Mouse (Mus musculus): Measurements from ENCODE around the gene Map2k5. TPM values are rescaled to one million over a fixed set of nuclear protein-coding genes. Genes with fewer than 3 reads are reported as not detected.

Gene Map2k5
- total and polyA plus RNA-seq, 2 experiments from 2014 or later, result 22.4 to 32.7 TPM

DNA sequence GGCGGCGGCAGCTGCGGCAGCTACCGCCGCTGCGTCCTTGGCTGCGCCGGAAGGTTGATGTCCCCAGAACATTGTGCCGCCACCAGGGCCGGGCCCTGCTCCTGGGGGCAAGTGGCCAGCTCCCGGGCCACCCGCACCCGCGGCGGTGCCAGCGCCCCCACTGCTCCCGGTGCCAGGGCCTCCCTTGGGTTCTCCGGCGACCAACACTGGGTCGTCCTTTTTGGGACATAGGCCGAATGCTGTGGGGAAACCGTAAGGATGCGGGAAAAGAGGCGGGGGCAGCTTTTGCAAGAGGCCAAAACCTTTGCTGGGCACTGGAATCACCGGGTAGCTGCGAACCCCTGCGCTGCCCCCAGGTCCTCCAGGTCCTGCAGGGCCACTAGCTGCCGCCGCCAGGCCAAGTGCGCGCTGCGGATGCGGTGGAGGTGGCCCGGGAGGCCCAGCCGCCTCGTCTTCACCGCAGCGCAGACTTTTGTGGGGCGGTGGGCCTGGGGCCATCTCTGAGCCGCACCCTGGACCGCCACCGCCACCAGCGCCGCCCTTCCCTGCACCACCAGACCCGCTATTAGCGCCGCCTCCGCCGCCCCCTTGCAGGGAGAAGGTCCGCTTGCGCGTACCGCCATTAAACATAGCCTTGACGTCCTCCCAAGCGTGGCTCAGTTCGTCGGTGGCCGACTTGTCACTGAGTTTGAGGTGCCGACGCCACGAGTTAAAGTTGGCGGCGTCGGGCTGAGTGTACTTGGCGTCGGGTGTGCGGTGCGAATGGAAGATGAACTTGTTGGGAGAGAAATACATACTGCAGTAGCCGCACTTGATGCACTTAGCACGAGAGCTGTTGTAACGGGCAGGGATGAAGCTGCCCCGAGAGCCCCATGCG is 232.2 kb downstream of the Map2k5 start:
- Histone ChIP-seq H3K9ac (replicated peaks; ENCODE audit: low read length, poor library complexity, severe bottlenecking) (no peak overlapping the region), H3K9me3 (ENCODE audit: low read length) (no peaks in the 10 kb centered on the region), H3K4me2 (ENCODE audit: low read depth, low read length, poor library complexity, severe bottlenecking) (0 out of 2 replicates have a peak overlapping the region, but pooled peaks have one; percentile 12), H3K27ac (ENCODE audit: low read depth, low read length) (no peak overlapping the region), H3K27me3 (ENCODE audit: insufficient read depth, low read length) (peaks cover 75% of the 10 kb centered on the region), H3K36me3 (ENCODE audit: insufficient read depth, low read length) (no peaks in the 10 kb centered on the region; the same call in 1 of the 2 replicates), H3K4me1 (ENCODE audit: insufficient read depth, low read length) (0 out of 2 replicates have a peak, but pooled peaks cover 4% of the 10 kb centered on the region), H3K4me3 (ENCODE audit: low read depth, low read length) (peak overlapping the region; percentile 15; the same call in 1 of the 2 replicates)
- DNase-seq (ENCODE audit: low spot score) (no peak), ATAC-seq (ENCODE audit: low FRiP score) (no peak)
- WGBS, result 1% methylated on average over 57 of the region's 73 CpGs
- no peak for TF ChIP-seq CTCF (IDR thresholded peaks at IDR 0.05)

DNA sequence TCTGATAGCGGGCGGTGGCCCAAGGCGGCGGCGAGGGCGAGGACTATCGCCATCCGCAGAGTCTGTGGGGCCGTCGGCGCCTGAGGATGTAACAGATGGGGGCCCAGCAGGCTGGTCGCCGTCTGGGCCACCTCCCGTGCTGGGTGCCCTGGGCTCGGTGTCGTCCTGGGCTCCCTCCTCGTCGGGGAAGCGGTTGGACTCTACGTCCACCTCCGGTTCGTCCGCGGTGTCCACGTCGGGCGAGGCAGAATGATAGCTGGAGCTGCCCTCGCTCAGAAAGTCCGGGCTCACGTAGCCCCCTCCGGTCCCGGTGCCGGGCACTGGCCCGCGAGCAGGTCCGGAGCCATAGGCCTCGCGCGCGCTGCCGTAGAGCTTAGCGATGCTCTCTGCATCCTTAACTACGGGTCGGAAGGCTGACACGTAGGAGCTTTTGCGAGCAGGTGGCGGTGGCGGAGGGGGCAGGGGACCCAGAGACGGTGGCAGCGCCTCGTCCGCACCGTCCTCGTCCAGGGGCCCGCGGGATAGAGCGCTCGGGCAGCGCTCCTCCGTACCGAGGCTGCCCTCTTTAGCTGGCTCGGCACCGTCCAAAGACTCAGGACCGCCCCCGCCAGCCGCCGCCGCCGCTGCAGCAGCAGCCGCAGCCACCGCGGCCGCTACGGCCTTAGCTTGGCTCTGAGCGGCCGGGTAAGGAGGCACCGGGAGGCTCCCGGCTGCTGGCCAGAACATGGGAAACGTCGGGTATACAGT is 233.0 kb downstream of the Map2k5 start:
- H3K9me3 ChIP-seq (ENCODE audit: low read length), result no peaks in the 10 kb centered on the region
- DNase-seq (ENCODE audit: low spot score) (no peak), ATAC-seq (ENCODE audit: low FRiP score) (no peak)
- peaks cover 81% of the 10 kb centered on the region for H3K27me3 ChIP-seq (ENCODE audit: insufficient read depth, low read length)
- 0 out of 2 replicates have a peak overlapping the region, but pooled peaks have one; percentile 12 for H3K4me2 ChIP-seq (ENCODE audit: low read depth, low read length, poor library complexity, severe bottlenecking)
- 0 out of 2 replicates have a peak, but pooled peaks cover 4% of the 10 kb centered on the region for H3K4me1 ChIP-seq (ENCODE audit: insufficient read depth, low read length)
- H3K27ac ChIP-seq (ENCODE audit: low read depth, low read length), result no peak overlapping the region
- TF ChIP-seq CTCF (IDR thresholded peaks at IDR 0.05), result no peak
- no peaks in the 10 kb centered on the region; the same call in 1 of the 2 replicates for H3K36me3 ChIP-seq (ENCODE audit: insufficient read depth, low read length)
- 1% methylated on average over 71 of the region's 80 CpGs for WGBS
- no peak overlapping the region for H3K9ac ChIP-seq (replicated peaks; ENCODE audit: low read length, poor library complexity, severe bottlenecking)
- H3K4me3 ChIP-seq (ENCODE audit: low read depth, low read length), result peak overlapping the region; percentile 15; the same call in 1 of the 2 replicates

DNA sequence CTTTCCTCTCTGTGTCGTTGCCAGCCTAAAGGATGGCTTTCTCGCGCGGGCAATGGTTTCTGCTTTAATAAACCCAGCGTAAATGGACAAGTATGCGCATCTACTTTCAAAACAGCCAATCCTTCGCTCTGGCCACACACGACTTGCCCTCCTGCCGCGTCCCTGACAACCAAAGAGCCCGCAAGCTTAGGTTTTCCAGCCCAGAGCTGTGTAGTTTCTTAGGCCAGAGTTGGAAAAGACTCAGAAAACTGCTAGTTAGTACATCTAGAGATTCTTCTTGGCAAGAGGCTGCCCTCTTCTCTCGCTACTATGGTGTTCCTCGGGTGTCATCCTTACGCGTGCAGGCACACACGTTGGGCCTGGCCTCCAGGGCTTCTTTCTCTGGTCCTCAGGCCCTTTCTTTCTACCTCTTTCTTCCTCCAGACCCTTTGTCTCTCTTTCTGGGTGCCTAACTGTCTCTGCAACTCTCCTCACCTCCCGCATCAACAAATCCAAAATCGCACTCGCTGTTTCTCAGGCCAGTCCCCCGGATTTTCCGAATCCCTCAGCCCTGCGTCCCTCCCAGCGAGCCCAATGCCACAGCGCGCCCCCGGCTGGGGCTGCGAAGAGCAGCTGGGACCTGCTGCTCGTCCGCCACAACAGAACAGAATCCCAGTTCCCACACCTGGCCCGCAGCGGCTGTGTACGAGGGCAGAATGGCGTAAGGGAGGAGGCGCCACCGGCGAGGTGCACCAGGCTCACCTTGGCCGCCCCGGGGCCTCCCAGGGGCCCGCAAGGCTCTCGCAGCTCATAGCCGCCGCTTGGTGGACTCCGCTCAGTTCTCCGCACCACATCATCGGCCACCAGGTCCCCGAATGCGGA is 233.8 kb downstream of the Map2k5 start:
- peaks cover 88% of the 10 kb centered on the region for H3K27me3 ChIP-seq (ENCODE audit: insufficient read depth, low read length)
- H3K4me3 ChIP-seq (ENCODE audit: low read depth, low read length), result no peak overlapping the region
- ATAC-seq (ENCODE audit: low FRiP score) (no peak), DNase-seq (ENCODE audit: low spot score) (no peak)
- H3K4me2 ChIP-seq (ENCODE audit: low read depth, low read length, poor library complexity, severe bottlenecking), result no peak overlapping the region
- TF ChIP-seq CTCF (IDR thresholded peaks at IDR 0.05), result no peak
- no peak overlapping the region for H3K27ac ChIP-seq (ENCODE audit: low read depth, low read length)
- WGBS, result under 1% methylated on average over 47 of the region's 47 CpGs
- H3K9me3 ChIP-seq (ENCODE audit: low read length), result no peaks in the 10 kb centered on the region
- H3K36me3 ChIP-seq (ENCODE audit: insufficient read depth, low read length), result no peaks in the 10 kb centered on the region; the same call in 1 of the 2 replicates
- H3K4me1 ChIP-seq (ENCODE audit: insufficient read depth, low read length), result 0 out of 2 replicates have a peak, but pooled peaks cover under 1% of the 10 kb centered on the region
- H3K9ac ChIP-seq (replicated peaks; ENCODE audit: low read length, poor library complexity, severe bottlenecking), result no peak overlapping the region

DNA sequence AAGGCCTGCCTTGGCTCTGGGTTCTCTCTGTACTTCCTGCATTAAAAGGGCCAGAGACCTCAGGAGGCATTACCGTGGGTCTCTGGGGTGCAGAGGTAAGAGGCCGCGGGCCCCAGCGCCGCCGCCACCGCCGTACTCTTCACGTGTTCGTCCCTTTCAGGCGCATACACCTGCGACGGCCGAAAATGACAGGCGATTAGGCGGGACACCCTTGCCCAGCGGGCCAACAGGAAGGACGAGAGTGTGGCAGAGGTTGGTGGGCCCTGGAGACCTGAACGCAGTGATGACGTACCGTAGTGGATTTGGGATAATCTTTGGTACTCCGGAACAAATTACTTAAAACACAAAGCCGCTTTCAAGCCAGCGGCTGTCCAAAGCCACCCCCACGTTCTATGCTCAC is 234.5 kb downstream of the Map2k5 start:
- no peak overlapping the region for H3K4me2 ChIP-seq (ENCODE audit: low read depth, low read length, poor library complexity, severe bottlenecking)
- H3K4me1 ChIP-seq (ENCODE audit: insufficient read depth, low read length), result no peaks in the 10 kb centered on the region
- peaks cover 89% of the 10 kb centered on the region for H3K27me3 ChIP-seq (ENCODE audit: insufficient read depth, low read length)
- no peaks in the 10 kb centered on the region for H3K9me3 ChIP-seq (ENCODE audit: low read length)
- ATAC-seq (ENCODE audit: low FRiP score) (no peak), DNase-seq (ENCODE audit: low spot score) (no peak)
- no peak overlapping the region for H3K9ac ChIP-seq (replicated peaks; ENCODE audit: low read length, poor library complexity, severe bottlenecking)
- no peak for TF ChIP-seq CTCF (IDR thresholded peaks at IDR 0.05)
- H3K4me3 ChIP-seq (ENCODE audit: low read depth, low read length), result no peak overlapping the region
- no peaks in the 10 kb centered on the region; the same call in 1 of the 2 replicates for H3K36me3 ChIP-seq (ENCODE audit: insufficient read depth, low read length)
- under 1% methylated on average over 25 of the region's 25 CpGs for WGBS
- H3K27ac ChIP-seq (ENCODE audit: low read depth, low read length), result no peak overlapping the region

DNA sequence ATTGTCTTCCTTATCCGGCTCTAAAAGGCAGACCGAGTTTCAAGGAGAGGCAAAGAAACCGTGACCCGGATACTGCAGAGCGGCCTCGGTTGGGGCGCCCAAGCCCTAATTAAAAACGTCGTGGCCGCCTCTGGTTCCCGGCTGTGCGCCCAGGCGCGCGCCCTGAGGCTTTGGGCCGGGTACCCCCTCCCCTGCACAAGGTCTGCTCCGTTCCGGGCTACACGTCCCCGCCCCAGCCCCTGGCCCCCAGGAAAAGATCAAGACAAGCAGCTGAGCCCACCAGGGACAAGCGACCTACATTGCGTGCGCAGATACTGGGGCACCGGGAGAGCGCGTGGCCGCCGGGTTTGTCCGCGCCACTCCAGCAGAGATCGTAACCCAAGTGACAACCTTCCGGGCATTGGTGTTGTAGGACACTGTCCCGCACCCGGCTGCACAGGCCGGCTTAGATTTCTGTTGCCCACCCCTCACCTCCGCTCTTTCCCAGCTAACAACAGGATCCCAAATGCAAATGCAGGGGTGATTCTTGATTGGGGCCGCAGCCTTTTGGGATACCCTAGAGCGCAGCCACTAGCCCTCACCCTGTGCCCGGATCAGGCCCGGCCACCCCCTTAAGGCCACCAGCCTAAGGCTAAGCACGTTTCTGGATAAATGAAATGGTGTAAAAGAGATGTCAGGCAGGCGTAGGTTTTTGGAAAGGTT is 235.2 kb downstream of the Map2k5 start:
- H3K9ac ChIP-seq (replicated peaks; ENCODE audit: low read length, poor library complexity, severe bottlenecking), result no peak overlapping the region
- no peak overlapping the region for H3K4me2 ChIP-seq (ENCODE audit: low read depth, low read length, poor library complexity, severe bottlenecking)
- no peaks in the 10 kb centered on the region for H3K4me1 ChIP-seq (ENCODE audit: insufficient read depth, low read length)
- H3K36me3 ChIP-seq (ENCODE audit: insufficient read depth, low read length), result no peaks in the 10 kb centered on the region; the same call in 1 of the 2 replicates
- TF ChIP-seq CTCF (IDR thresholded peaks at IDR 0.05), result no peak
- DNase-seq (ENCODE audit: low spot score), result no peak
- no peaks in the 10 kb centered on the region for H3K9me3 ChIP-seq (ENCODE audit: low read length)
- H3K4me3 ChIP-seq (ENCODE audit: low read depth, low read length), result 0 out of 2 replicates have a peak overlapping the region, but pooled peaks have one; percentile 0
- peaks cover 83% of the 10 kb centered on the region for H3K27me3 ChIP-seq (ENCODE audit: insufficient read depth, low read length)
- WGBS, result 1% methylated on average over 42 of the region's 42 CpGs
- ATAC-seq (ENCODE audit: low FRiP score), result no peak
- H3K27ac ChIP-seq (ENCODE audit: low read depth, low read length), result no peak overlapping the region
